ENCODE assay signal across 8 mouse cellular contexts in the genomic region with DNA sequence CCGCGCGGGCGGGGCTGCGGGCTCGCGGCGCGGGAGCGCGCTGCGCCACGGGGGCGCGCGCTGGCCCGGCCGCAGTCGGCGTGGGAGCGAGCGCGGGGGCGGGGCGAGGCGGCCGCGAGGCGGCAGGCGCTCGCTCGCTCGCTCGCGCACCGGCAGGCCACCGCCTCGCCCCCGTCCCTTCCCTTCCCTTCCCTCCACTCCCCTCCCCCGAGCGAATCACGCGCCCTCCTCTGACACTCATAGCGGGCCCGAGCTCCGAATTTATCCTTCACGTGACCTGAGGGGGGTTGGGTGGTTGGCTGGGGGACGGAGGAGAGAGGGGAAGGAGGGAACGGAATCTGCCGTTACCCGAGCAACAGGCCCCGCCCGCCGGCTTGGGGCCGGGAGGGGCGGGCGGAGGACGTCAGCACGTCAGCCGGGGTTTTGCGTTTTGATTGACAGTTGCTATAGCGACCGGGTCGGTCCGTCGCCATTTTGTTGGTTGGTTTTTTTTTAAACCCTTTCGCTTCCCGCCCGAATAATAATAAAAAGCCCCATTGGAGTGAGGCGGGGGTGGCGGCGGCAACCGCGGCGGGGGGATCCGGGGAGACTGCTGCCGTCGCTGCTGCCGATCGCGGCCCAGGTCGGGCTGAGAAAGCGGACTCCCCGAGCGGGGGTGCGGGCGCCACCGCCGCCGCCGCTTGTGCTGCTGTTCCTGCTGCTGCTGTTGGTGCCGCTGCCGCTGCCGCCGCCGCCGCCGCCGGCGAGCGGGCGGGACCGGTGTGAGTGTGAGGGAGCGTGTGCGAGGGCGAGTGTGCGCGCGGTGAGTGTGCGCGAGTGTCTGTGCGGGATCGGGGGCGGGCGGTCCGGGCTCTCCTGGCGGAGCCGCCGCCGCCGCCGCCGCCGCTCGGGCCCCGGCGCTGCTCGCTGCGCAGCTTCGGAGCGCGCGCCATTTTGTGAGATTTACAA. TPM values are rescaled to one million over a fixed set of nuclear protein-coding genes. Genes with fewer than 3 reads are reported as not detected.
DNase-seq lines count a peak whose midpoint lies in the region; ATAC-seq and TF ChIP-seq lines count a peak whose summit lies in the region.

A gene (plus strand): TSS at position 782 of the 948 bp plus-strand sequence.

- DNase-seq in MEL-GATA-1-ER (ENCODE audit: extremely low read depth, low read depth): peak; percentile 96
- DNase-seq in cerebellum, adult 9-10 months: peak; percentile 99
- peak; percentile 99 for DNase-seq in hindbrain, embryonic 10.5 days (ENCODE audit: low spot score)
- peak; percentile 99 for DNase-seq in layer of hippocampus, adult 9-11 months
- DNase-seq in lung, postnatal 0 days (ENCODE audit: low spot score): peak; percentile 99
- DNase-seq in ovary, postnatal 14 days (ENCODE audit: low spot score): peak; percentile 97
- DNase-seq in thymus, postnatal 14 days: peak; percentile 100

- peaks cover 39% of the 10 kb centered on the region for H3K4me1 ChIP-seq in hindbrain, embryonic 10.5 days (replicated peaks)
- H3K4me1 ChIP-seq in lung, postnatal 0 days (ENCODE audit: insufficient read depth, low read depth, low read length): peaks cover 14% of the 10 kb centered on the region

- under 1% methylated on average over 123 of the region's 133 CpGs for WGBS in hindbrain, embryonic 10.5 days
- WGBS in lung, postnatal 0 days: under 1% methylated on average over 70 of the region's 133 CpGs

- peak; percentile 72 for ATAC-seq in frontal cortex, adult (ENCODE audit: low TSS enrichment)
- peak; percentile 94 for ATAC-seq in lung, postnatal 0 days

- H3K9ac ChIP-seq in lung, postnatal 0 days (replicated peaks; ENCODE audit: low read depth): peak within 1 kb of the TSS; percentile 98

- no peaks in the 10 kb centered on the region for H3K36me3 ChIP-seq in hindbrain, embryonic 10.5 days
- no peaks in the 10 kb centered on the region for H3K36me3 ChIP-seq in lung, postnatal 0 days (ENCODE audit: insufficient read depth, low read length)

- TF ChIP-seq CTCF in lung, postnatal 0 days (IDR thresholded peaks at IDR 0.05): no peak

- peak within 1 kb of the TSS; percentile 97 for H3K4me3 ChIP-seq in hindbrain, embryonic 10.5 days
- peak within 1 kb of the TSS; percentile 98 for H3K4me3 ChIP-seq in lung, postnatal 0 days (ENCODE audit: low read depth, low read length)

- peak within 1 kb of the TSS; percentile 75 for H3K4me2 ChIP-seq in lung, postnatal 0 days (replicated peaks; ENCODE audit: low read depth, low read length)

- peak; percentile 57 for TF ChIP-seq EP300 in lung, postnatal 0 days (IDR thresholded peaks at IDR 0.05)

- peak within 1 kb of the TSS; percentile 99 for H3K27ac ChIP-seq in hindbrain, embryonic 10.5 days
- peak within 1 kb of the TSS; percentile 100 for H3K27ac ChIP-seq in lung, postnatal 0 days (ENCODE audit: low read length)

- no peaks in the 10 kb centered on the region for H3K27me3 ChIP-seq in hindbrain, embryonic 10.5 days (ENCODE audit: insufficient read depth, poor library complexity, severe bottlenecking)
- no peaks in the 10 kb centered on the region for H3K27me3 ChIP-seq in lung, postnatal 0 days (replicated peaks; ENCODE audit: insufficient read depth, low read length)

- H3K9me3 ChIP-seq in hindbrain, embryonic 10.5 days: no peaks in the 10 kb centered on the region
- no peaks in the 10 kb centered on the region for H3K9me3 ChIP-seq in lung, postnatal 0 days (ENCODE audit: low read length)

RNA-seq across cellular contexts. Expression of the gene that starts here (rescaled TPM):
- polyA plus RNA-seq in hindbrain, embryonic 10.5 days (2016; fragmentation: Nextera tagmentation; extraction: Ambion mirVana): 7.8 and 9.5 TPM in 2 replicates
- 7.7 and 8.0 TPM in 2 replicates for polyA plus RNA-seq in lung, postnatal 0 days (2015; fragmentation: Nextera tagmentation; extraction: Ambion mirVana)

Comparison
In these comparisons a context has a peak if more than half of its experiments do, and no peak if none do; other contexts are left out.
1. Peak in every context shown above with its lines: DNase-seq, ATAC-seq, H3K4me3 ChIP-seq and H3K27ac ChIP-seq.